In genomic region chr10:41893433-41894411, GRCm38 (mm10) we compare ENCODE assay signal across 8 mouse cellular contexts.
DNase-seq lines count a peak whose midpoint lies in the region; ATAC-seq and TF ChIP-seq lines count a peak whose summit lies in the region.

No protein-coding gene starts in this region.

- TF ChIP-seq CTCF in spleen, adult 2 months (IDR thresholded peaks at IDR 0.05; ENCODE audit: extremely low read depth, insufficient read depth, insufficient read length, insufficient replicate concordance) = no peak

- peaks cover 14% of the 10 kb centered on the region for H3K36me3 ChIP-seq in spleen, adult 2 months (ENCODE audit: control insufficient read depth, insufficient read depth, low read length)
- peaks cover 21% of the 10 kb centered on the region for H3K36me3 ChIP-seq in heart, embryonic 16.5 days (ENCODE audit: control insufficient read depth, insufficient read depth)

- no peaks in the 10 kb centered on the region for H3K27me3 ChIP-seq in spleen, adult 2 months (ENCODE audit: control insufficient read depth, insufficient read depth, low read length)
- H3K27me3 ChIP-seq in heart, embryonic 16.5 days (ENCODE audit: control insufficient read depth, insufficient read depth, low read length) = no peaks in the 10 kb centered on the region

- no peak overlapping the region for H3K4me2 ChIP-seq in heart, embryonic 16.5 days (ENCODE audit: low read depth, low read length)

- H3K9ac ChIP-seq in heart, embryonic 16.5 days (ENCODE audit: low read length) = no peak overlapping the region

- peak; percentile 89 for DNase-seq in gastrocnemius, adult 18-20 months (ENCODE audit: low spot score)
- DNase-seq in gastrocnemius, postnatal 4 days (ENCODE audit: low spot score in 2 of 2) = no peak
- peak; percentile 45 to 63 for DNase-seq in spleen, adult 2 months (ENCODE audit: low read depth in 1 of 2, low spot score in 2 of 2)
- no peak for DNase-seq in spleen, postnatal 14 days (ENCODE audit: low spot score in 2 of 2)
- DNase-seq in lung, postnatal 36 days = peak; percentile 84
- DNase-seq in thymus, postnatal 0 days (ENCODE audit: low spot score) = no peak

- WGBS in spleen, adult 2 months = 24% methylated on average over 4 of the region's 4 CpGs
- 29% methylated on average over 4 of the region's 4 CpGs for WGBS in heart, embryonic 16.5 days

- no peak for TF ChIP-seq POLR2A in spleen, adult 2 months (IDR thresholded peaks at IDR 0.05; ENCODE audit: low read depth, low read length)

- ATAC-seq in heart, embryonic 16.5 days (replicated peaks; ENCODE audit: extremely low read depth, insufficient read depth, low FRiP score) = peak; percentile 65; the same call in 1 of the 2 replicates
- ATAC-seq in erythroid progenitor cell, adult 5-6 weeks (replicated peaks; ENCODE audit: low FRiP score, poor library complexity, severe bottlenecking) = no peak

- H3K4me3 ChIP-seq in spleen, adult 2 months (ENCODE audit: extremely low read depth, insufficient read depth, insufficient read length) = peak overlapping the region; percentile 33
- no peak overlapping the region for H3K4me3 ChIP-seq in heart, embryonic 16.5 days (ENCODE audit: low read length)

- H3K27ac ChIP-seq in spleen, adult 2 months (ENCODE audit: insufficient read depth, low read length) = peak overlapping the region; percentile 86
- peak overlapping the region; percentile 58 for H3K27ac ChIP-seq in heart, embryonic 16.5 days (ENCODE audit: low read length)

- H3K4me1 ChIP-seq in spleen, adult 2 months (ENCODE audit: control insufficient read depth, insufficient read depth, insufficient read length) = peaks cover 21% of the 10 kb centered on the region
- peaks cover 33% of the 10 kb centered on the region for H3K4me1 ChIP-seq in heart, embryonic 16.5 days (ENCODE audit: control insufficient read depth, insufficient read depth, low read length)

- H3K9me3 ChIP-seq in heart, embryonic 16.5 days (replicated peaks; ENCODE audit: control insufficient read depth, low read length) = peaks cover under 1% of the 10 kb centered on the region; the same call in 1 of the 2 replicates

Comparison
In these comparisons a context has a peak if more than half of its experiments do, and no peak if none do; other contexts are left out.
1. DNase-seq: peak in gastrocnemius, adult 18-20 months (single experiment), spleen, adult 2 months (2 of 2) and lung, postnatal 36 days (single experiment); none in gastrocnemius, postnatal 4 days (0 of 2), spleen, postnatal 14 days (0 of 2) and thymus, postnatal 0 days (single experiment).